Mouse (Mus musculus) embryo, embryonic 10.5 days (tissue): ENCODE results near the gene Macrod2.

Experiments
- DNase-seq: peaks from one replicate; pipeline ENCODE4 v3.0.0-alpha.2; 2015; ENCODE audit warnings: low spot score

Macrod2 gene

DNA sequence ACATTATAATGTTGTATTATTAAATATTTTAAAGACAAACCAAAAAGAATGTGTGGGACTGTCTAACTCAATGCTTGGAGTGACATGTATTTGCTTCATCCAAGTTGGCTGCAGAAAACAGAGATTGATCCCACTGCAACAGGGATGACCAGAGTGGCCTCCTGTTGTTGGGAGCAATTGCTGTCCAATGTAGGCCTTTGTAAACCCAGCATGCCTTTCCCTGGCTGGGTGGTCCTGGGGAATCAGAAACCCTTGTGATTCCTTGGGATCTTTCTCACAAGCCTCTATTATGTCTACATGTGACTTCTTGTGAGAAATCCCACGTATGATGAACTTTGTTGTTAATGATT, 806.9 kb downstream of the Macrod2 start:
- DNase-seq, result no peak

DNA sequence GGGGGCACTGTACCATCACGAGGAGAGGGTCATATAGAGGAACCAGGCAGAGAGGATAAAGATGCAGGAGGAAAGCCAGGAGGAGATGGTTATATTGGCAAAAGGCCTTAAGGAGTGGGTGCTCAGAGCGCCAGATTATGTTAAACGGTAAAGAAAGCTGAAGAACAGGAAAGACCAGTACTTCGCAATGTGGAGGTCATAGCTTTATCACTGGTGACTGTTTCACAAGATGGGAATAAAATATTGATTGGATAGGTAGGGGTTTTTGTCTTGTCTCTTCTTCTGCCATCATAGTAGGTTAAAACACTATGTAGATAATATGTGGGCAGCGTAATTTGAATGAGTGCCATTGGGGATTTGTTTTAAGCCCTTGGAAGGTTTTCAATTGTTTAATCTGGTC, 816.2 kb downstream of the Macrod2 start:
- DNase-seq, result no peak

DNA sequence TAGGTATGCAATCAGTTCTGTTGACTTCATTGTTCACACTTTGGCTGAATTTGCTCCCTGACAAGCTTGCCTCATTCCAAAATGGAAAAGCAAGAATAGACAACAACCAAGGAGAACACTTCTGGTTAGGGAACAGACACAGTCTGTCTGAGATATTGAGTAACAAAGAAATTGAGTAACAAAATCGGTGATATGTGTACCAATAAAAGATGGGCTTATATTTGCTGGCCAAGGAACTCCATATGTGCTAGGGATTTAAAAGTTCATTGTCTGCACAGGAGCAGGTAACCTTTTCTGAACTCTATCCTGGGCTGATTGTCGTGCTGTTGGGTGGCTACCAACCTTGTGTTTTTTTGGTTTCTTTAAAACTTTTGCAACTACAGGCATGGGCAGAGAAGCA, 817.2 kb downstream of the Macrod2 start:
- no peak for DNase-seq

DNA sequence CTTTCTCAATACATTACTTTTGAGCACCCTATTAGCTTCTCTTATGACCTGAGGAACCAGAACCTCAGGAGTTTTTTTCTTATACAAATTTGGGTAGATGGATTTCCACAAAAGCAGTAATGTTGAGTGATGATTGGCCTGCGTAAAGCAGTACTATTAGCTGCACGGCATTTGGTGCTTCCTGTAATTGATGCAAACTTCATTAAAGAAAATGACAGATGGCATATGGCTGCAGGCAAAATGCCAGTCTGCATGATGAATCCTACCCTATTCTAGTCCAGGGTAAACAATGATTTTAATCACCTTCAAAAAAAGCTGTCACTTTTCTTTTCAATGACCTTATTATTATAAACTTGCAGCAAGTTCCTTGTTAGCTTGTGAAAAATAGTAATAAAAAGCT, 822.4 kb downstream of the Macrod2 start:
- no peak for DNase-seq

DNA sequence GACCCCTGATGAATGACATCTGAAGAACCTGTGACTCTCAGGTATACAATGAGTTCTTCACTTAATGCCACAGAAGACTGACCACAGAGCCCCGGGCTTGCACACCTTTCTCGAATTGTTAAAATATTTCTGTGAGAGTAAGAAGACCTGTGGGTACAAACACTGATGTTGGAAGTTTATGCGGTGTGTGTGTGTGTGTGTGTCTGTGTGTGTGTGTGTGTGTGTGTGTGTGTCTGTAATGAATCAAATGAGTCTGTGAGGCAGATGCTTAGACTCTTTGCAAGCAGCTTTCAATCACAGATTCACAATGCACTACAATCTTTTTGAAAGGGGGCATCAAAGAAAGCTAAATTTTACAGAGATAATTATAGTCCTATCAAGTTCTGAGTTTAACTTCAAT, 822.8 kb downstream of the Macrod2 start:
- no peak for DNase-seq

DNA sequence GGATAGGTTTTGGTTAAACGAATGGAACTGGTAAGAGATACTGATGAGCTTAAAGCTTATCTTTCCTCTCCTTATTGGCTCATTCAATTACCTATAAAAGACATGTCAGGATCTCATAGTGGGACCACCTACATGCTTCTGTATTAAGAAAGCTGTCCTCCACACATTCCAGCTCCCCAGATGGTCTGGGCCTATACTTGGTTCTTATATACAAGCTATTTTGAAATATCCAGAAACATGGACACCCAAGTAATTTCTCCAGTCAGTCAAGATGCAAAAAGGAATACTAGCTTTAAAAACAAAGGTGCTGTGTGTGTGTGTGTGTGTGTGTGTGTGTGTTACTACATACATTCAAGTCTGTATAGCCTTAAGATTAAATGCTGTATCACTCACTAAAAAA, 833.7 kb downstream of the Macrod2 start:
- no peak for DNase-seq

DNA sequence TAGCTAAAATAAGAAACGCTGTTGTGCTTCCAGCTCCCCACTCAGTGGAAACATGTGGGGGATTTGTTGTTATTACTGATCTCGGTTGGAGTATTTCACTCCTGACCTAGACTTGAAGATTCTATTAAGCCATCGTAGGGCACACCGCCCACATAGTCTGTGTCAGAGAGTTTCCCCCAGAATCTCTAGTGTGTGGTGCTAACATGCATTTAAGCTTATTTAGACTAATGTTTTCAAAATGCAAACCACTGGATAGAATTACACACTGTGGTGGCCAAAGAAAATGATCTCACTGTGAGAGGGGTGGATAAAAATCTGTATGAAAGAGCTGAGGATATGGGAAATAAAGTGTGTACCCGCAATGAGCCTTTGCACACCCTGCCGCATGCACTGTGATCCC, 834.7 kb downstream of the Macrod2 start:
- DNase-seq, result no peak

DNA sequence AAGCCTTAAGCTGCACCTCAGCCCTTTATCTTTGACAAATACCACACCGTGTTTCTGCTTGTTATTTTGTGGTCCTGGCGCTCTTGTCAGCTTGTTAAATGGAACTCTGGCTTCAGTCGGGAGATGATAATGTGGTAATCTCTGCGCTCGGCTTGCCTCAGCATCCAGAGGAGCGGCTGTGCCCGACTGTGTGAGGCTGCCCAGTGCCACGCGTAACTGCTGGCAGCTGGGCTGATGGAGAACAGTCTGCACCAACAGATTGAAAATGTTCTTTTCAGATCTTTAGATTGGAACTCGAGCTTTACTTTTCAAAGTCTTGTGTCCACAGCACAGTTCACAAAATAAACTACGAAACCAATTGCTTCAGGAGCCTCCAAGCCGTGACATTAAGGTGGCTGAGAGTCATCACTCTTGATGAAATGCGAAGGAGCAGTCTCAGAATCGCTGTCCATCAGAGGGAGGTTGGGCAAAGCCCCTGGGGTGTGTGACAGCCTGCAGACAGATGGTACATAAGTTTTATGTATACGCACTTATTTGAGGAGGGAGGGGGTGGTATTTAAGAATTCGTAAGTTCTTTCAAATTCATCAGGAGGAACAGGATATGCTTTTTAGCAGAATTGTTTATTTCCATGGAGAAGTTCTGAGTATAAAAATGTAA, 836.0 kb downstream of the Macrod2 start:
- peak; percentile 48 for DNase-seq

DNA sequence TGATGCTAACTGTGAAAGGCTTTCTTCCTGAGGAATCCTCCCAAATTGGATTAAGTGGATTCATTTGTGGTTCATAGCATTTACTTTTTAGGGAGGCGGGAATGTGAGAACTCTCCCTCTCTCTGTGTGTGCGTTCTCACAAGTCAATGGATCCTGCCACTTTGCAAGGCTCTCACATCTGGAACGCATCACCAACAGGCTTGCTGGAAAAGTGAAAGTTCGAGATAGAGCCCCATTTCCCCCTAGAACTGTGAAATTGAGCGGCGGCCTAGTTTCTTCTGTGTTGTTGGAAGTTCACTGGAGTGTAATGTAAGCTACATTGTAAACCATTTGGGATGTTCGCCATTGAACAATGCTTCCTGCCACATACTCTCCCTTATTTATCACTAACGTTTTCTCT, 839.2 kb downstream of the Macrod2 start:
- DNase-seq, result peak; percentile 81

DNA sequence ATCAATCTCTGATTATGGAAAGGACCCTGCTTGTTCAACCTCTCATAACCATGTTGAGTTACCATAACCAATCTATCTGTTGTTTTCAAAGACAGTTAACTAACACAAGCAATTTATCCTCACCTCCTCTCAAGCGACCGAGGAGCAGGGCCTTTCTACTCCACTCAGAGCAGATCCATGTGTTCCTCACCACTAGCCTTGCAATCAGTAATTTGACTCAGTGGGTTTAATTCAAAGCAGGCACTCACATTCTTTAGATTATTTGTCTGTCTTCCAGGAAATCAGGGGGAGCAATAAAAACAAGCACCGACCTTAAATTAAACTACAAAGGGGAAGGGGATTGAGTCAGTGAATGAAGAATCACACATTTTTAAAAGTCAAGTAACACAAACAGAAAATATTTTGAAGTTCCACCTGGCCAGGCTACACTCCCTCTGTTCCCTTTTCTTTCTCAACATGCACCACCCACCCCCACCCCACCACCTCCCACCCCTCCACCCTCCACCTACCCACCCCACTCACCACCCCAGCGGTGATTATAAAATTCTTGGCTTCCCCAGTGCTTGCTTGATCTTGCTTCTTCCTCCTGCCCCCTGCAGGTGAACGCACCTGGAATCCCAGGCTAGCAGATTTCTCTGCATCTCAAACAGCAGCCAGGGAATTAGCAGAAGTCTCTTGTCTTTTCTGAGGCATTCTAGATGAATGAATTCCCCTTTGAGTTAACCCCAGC, 839.8 kb downstream of the Macrod2 start:
- DNase-seq, result peak; percentile 56

DNA sequence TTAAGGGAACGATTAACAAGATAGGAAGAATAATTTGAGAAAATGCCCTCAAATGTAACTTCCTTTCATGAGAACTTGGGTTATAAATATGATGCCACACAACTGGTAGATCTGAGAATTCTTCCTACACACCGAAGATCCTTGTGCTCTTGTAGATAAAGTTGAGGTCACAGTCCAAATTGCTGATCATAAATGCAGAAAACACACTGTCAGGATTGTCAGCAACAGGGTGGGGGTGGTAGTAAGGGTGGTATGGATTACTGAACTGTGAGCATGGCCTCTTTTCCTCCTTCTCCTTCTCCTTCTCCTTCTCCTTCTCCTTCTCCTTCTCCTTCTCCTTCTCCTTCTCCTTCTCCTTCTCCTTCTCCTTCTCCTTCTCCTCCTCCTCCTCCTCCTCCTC, 852.6 kb downstream of the Macrod2 start:
- no peak for DNase-seq

DNA sequence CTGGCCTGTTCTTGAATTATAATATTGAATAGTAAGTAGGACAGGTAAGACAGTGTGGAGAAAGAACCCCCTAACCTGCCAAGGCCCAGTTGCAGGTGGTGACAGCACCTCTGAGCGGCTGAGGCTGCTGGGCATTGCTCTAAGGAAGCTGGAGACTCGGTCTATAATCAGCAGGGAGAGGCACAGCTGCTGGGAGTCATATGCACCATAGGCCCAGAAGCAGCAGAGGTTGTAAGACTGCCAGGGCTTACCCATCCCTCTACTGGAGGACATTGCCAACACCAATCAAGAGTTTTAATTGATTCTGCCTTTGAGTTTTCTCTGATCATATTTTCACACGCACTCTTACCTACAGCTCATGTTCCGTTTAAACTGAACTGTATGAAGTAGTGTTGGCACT, 869.5 kb downstream of the Macrod2 start:
- no peak for DNase-seq

DNA sequence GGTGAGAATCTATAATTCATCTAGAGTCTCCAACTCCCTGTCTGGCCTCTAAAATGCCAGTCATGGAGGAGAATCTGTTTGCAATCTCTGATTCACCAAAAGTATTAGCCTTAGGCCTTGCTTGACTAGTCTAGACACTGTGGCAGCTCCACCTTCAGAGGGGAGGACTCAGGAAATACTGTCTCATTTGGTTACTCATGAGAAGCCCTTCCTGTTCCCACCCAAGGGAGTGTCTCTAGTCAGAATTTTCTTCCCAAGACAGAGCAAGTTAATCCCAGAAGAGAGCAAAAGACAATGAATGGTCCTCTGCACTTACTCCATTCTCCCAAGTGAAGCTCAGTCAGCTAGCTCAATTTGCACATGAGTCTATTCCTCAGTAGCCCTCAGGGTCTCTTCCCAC, 871.5 kb downstream of the Macrod2 start:
- DNase-seq, result no peak

DNA sequence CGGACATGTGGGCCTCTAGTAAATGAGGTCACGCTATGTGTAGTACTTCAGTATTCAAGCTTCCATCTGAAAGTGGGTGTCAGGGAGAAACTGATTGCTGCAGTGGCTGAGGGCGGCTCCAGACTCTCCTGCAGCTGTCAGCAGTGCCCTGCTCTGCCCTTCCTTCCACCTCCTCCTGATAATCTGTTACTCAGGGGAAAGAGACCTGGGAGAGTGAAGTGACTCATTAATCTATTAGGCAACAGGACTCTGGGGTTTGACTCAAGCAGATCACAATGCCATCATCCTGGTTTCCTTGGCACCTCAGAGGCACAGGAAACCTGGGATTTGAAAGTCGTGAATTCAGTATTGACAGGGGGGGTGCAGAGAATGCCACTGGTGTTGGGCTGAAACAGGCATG, 876.4 kb downstream of the Macrod2 start:
- DNase-seq, result no peak

DNA sequence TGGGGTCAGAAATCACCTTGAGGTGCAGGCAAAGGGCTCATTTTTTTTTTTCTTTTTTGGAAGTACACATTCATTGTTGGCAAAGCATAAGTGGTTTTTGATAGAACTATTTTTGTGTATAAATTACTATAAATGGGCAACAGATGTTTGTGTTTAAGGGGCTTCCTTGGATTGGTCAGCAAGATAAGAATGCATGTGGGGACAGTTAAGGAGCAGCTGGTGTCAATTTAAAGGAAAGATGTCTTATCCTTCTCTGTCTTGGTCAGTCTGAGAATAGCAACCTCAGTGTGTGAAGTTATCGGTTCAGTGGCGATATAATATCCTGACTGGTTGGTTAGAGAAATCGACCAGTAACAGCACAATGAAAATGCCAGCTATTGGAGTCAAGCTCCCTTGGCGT, 877.9 kb downstream of the Macrod2 start:
- DNase-seq, result peak; percentile 66

DNA sequence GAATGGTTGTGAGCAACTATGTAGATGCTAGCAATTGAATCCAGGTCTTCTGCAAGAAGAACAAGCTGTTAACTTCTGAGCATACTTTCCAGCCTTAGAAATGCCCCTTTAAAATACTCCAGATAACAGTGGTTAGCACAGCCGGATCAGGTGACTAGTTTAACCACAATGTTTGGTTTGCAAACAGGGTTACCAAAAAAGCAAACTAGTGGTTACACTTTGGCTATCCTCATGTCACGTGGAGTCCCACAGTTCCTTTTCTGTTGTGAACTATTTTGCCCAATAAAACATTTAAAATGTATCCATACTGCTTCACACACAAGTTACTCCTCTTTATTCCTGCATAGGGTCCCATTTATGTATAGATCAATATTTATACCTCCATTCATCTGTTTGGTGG, 879.2 kb downstream of the Macrod2 start:
- no peak for DNase-seq

DNA sequence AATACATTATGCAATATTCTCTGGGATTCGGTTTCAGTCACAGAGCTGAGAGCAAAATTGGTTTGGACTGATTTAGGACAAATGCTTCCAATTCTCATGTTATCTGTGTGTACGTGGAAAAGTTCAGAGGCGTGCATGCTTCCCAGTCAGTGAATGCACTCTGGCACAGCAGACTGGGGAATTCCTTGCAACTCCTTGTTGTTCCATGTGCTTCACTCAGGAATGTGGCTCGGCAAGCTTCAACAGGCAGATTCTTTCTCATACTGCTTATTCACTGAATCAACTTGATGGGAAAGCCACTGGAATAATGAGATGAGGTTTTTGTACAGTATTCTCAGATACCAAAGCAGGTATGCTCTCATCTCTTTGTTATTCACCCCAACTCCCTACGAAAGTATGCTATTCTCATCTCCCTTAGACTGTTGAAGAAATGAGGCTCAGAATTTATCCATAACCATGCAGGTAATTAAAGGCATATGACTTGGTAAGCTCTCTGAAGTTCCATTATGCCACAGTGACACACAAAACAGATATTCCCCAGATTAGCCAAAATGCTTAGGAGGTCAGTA, 884.1 kb downstream of the Macrod2 start:
- DNase-seq, result peak; percentile 46

DNA sequence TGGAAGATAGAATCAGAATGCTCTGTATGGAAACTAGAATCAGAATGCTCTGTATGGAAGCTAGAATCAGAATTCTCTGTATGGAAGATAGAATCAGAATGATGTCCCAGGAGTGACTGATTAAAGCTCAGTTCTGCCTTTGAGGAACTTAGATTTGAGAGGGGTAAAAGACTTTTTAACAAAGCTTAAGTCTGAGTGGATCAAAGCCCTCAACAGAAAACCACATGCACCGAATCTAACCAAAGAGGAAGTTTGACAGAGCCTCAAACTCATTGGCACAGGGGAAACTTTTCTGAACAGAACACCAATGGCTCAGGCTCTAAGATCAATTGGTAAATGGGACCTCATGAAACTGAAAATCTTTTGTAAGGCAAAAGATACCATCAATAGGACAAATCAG, 885.7 kb downstream of the Macrod2 start:
- DNase-seq, result no peak

DNA sequence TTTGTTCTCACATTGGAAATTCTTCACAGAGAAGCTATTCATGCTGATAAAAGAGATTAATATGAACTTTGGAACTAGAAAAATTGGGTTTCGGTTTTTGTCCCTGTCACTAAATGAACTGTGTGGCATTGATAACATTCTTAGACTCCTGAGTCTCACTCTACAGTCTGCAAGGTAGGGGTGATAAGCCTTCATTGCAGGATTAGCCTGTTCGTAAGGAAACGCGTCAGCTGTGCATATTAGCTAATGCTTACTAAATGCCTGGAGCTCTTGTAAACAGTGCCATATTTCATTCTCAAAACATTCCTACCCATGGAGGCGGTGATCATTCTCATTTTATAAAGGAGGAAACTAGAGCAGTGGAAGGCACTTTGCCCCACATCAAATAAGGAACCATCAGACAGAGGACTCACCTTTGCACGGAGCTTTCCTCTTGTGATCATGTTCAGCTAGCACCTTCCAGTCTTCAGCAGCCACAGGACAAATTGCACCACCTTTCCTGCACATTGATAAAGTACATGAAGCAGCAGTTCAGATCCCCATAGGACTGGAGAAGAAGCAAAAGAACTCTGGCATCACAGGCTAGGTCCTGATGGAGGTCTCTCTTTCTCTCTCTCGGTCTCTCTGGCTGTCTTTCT, 891.1 kb downstream of the Macrod2 start:
- no peak for DNase-seq

DNA sequence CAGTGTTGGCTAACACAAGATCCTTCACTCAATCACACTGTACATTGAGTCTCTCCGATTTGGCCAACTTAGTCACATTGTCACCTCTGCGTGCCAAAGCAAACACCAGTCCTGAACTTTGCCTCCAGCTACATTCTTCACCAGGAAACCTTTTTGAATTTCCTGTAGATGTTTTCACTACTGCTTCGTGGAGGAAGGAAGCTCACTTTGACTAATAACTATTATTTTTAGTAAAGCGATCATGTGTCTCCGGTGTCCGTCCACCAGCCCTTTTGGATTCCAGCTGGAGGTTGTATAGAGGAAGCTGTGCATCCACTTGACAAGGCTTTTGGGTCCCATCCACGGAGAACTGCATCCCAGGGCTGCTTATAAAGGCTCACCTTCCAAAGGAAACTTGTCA, 893.4 kb downstream of the Macrod2 start:
- no peak for DNase-seq

DNA sequence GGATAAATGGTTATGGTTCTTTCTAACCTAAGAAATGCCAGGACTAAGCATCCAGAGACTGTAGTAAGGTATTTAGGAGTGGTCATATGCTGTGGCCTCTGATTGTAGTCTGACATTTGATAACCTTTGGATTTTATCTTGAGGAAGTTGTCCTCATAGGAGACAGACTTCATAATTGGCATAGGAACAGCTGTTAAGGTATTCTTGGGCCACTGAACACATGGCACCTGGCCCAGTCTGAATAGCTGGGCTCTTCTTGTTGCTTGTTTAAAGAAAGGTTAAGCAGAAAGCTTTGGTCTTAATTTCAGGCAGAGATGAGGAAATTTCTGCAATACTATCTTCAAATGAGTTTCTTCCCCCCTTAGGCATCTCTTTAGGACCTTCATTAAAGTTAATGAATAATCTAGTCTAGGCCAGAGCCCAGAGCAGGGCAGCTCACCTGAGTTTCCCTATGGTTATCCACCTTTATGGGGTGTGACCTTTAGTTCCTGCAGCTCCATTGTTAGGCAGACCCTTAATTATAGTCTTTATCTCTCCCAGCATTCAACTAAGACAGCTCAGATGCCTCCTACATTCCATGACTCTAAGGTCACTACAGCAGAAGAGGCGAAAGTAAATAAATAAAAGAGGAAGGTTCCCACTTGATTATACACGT, 894.1 kb downstream of the Macrod2 start:
- no peak for DNase-seq

DNA sequence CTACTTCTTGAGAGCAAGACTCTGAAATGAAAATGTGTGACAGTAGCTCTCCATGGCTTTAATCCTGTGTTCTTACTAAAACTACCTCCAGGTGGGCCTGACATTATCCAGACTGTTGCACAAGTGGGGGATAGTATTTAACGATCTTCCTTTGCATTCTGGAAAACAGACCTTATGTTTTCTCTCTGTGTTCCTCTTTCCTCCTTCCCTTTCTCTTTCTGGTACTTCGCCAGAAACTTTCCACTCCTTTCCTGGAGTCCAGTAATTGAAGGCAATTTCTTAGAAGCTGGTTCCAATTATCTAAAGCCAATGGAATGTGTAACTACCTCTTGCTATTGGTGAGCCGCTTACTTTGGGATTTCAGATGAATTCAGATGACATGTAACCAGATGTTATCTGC, 897.7 kb downstream of the Macrod2 start:
- peak; percentile 76 for DNase-seq

DNA sequence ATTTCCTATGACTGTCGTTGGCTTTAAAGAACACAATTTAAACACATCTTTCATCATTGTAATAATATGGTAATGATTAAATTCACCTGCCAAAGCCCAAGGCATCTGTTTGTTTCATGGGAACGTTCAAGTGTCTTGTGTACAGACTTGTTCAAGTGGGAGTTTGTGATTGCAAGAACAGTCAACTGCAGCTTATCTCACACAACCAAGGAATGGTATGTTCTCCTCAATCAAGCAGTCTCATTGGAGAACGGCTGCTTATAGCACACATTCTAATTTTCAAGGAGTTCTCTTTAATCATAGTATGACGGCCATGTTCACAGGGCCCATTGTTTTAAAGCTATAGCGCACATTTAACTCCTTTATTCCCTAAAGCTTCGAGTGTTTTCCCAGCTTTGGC, 904.1 kb downstream of the Macrod2 start:
- DNase-seq, result no peak
